Mouse (Mus musculus) heart, embryonic 12.5 days (tissue): ENCODE results near the gene Ppp1r3e. TPM values are rescaled to one million over a fixed set of nuclear protein-coding genes. Genes with fewer than 3 reads are reported as not detected.

ENCODE experiments used
- ATAC-seq: fragments of 200-750 bp; cut with Nextera tagmentation; 2 replicates; pipeline ENCODE4 v1.8.0; 2017; ENCODE audit warnings: moderate TSS enrichment, moderate library complexity; ENCODE audit not compliant: insufficient number of reproducible peaks, low FRiP score
- H3K27ac ChIP-seq: fragments of 300-500 bp; sonication (generic); 2 replicates; pipeline ENCODE4 v1.5.1; 2016; ENCODE audit warnings: mild to moderate bottlenecking, moderate library complexity; ENCODE audit not compliant: poor library complexity, severe bottlenecking
- H3K27me3 ChIP-seq: fragments of 300-500 bp; sonication (generic); replicated peaks from 2 replicates; pipeline ENCODE4 v1.6.1; 2016; ENCODE audit warnings: mild to moderate bottlenecking, moderate library complexity
- H3K36me3 ChIP-seq: fragments of 300-500 bp; sonication (generic); 2 replicates; pipeline ENCODE4 v1.6.1; 2016; ENCODE audit warnings: mild to moderate bottlenecking, moderate library complexity
- H3K4me1 ChIP-seq: fragments of 300-500 bp; sonication (generic); replicated peaks from 2 replicates; pipeline ENCODE4 v1.6.1; 2016; ENCODE audit warnings: mild to moderate bottlenecking
- H3K4me2 ChIP-seq: fragments of 300-500 bp; sonication (generic); 2 replicates; pipeline ENCODE4 v1.6.1; 2016; ENCODE audit warnings: mild to moderate bottlenecking, moderate library complexity
- H3K4me3 ChIP-seq: fragments of 300-500 bp; sonication (generic); 2 replicates; pipeline ENCODE4 v1.5.1; 2016; ENCODE audit warnings: mild to moderate bottlenecking
- H3K9ac ChIP-seq: fragments of 300-500 bp; sonication (generic); 2 replicates; pipeline ENCODE4 v1.6.1; 2016; ENCODE audit warnings: mild to moderate bottlenecking, moderate library complexity
- H3K9me3 ChIP-seq: fragments of 300-500 bp; sonication (generic); replicated peaks from 2 replicates; pipeline ENCODE4 v1.6.1; 2016; ENCODE audit warnings: mild to moderate bottlenecking, moderate library complexity
- WGBS: fragments of 180-500 bp; shearing (Covaris S2); methylation state at CpG from one replicate; pipeline ENCODE4 v1.1.7; 2016; 5-methylcytosine and 5-hydroxymethylcytosine counted together
- polyA plus RNA-seq: library from polyadenylated mRNA; unstranded; fragments of >200 nt; fragmentation: Nextera tagmentation; extraction: Ambion mirVana; gene quantifications from 2 replicates; pipeline ENCODE4 v1.2.1, GENCODE M21; 2016

Gene Ppp1r3e
- polyA plus RNA-seq, 1 experiment from 2014 or later, result 0.79 TPM

DNA sequence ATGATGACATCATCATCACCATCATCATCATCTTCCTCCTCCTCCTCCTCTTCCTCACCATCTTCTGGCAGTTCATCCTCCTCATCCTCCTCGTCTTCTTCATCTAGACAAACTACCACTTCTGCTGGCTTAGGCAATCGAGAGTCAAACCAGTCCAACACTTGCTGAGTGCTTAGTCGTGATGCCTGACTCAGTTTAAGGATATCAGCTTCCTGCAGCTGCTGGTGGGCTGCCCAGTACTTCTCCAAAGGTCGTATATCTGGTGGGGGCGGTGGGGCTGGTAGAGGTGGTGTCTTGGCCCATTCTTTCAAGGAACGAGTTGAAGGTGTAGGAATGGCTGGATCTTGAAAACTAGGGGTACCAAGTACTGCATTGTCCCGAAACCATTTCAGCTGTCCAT is 20.6 kb downstream of the Ppp1r3e start:
- WGBS, result 72% methylated on average over 7 of the region's 7 CpGs

GRCm38 (mm10) chr14:54855726-54856125 is 21.6 kb downstream of the Ppp1r3e start:
- no peak for ATAC-seq
- Histone ChIP-seq H3K9me3 (no peaks in the 10 kb centered on the region), H3K4me2 (no peak overlapping the region), H3K9ac (no peak overlapping the region), H3K27ac (no peak overlapping the region), H3K4me1 (no peaks in the 10 kb centered on the region), H3K4me3 (no peak overlapping the region), H3K36me3 (peaks cover 34% of the 10 kb centered on the region), H3K27me3 (no peaks in the 10 kb centered on the region)
- WGBS, result 90% methylated on average over 3 of the region's 3 CpGs

More for the DNA sequence above, 20.6 kb downstream of the Ppp1r3e start:
- Histone ChIP-seq H3K9ac (no peak overlapping the region), H3K4me1 (no peaks in the 10 kb centered on the region), H3K4me3 (no peak overlapping the region), H3K4me2 (no peak overlapping the region), H3K36me3 (peaks cover 34% of the 10 kb centered on the region), H3K27me3 (no peaks in the 10 kb centered on the region), H3K9me3 (no peaks in the 10 kb centered on the region), H3K27ac (no peak overlapping the region)
- no peak for ATAC-seq

- no peak overlapping the region for H3K9ac ChIP-seq
Observed at GRCm38 (mm10) chr14:54843461-54843860, 33.9 kb downstream of the Ppp1r3e start.

GRCm38 (mm10) chr14:54823716-54824115 is 53.6 kb downstream of the Ppp1r3e start:
- no peak for ATAC-seq
- no peak overlapping the region for H3K4me3 ChIP-seq
- H3K36me3 ChIP-seq, result no peaks in the 10 kb centered on the region
- H3K9me3 ChIP-seq, result no peaks in the 10 kb centered on the region
- no peak overlapping the region for H3K9ac ChIP-seq
- WGBS, result 81% methylated on average over 1 of the region's 1 CpGs
- no peak overlapping the region for H3K4me2 ChIP-seq
- H3K27ac ChIP-seq, result no peak overlapping the region
- H3K4me1 ChIP-seq, result no peaks in the 10 kb centered on the region
- H3K27me3 ChIP-seq, result peaks cover 3% of the 10 kb centered on the region; the same call in 1 of the 2 replicates

More at GRCm38 (mm10) chr14:54843461-54843860, 33.9 kb downstream of the Ppp1r3e start:
- H3K4me3 ChIP-seq, result no peak overlapping the region
- peaks cover 3% of the 10 kb centered on the region; the same call in 1 of the 2 replicates for H3K27me3 ChIP-seq
- H3K4me2 ChIP-seq, result no peak overlapping the region
- H3K36me3 ChIP-seq, result no peaks in the 10 kb centered on the region
- H3K9me3 ChIP-seq, result no peaks in the 10 kb centered on the region
- H3K4me1 ChIP-seq, result no peaks in the 10 kb centered on the region
- H3K27ac ChIP-seq, result no peak overlapping the region
- 3% methylated on average over 4 of the region's 4 CpGs for WGBS
- no peak for ATAC-seq

Other genes with a start within 250 kb of the Ppp1r3e start
- not detected in 2 replicates for gene Gm17606, start 236.6 kb downstream of the Ppp1r3e start, polyA plus RNA-seq
- 3.1 and 3.3 TPM in 2 replicates for gene Cdh24, start 236.2 kb downstream of the Ppp1r3e start, polyA plus RNA-seq
- gene 1700123O20Rik, start 191.3 kb downstream of the Ppp1r3e start, polyA plus RNA-seq, result 50.3 and 57.1 TPM in 2 replicates
- 85.1 and 89.0 TPM in 2 replicates for gene Acin1, start 190.6 kb downstream of the Ppp1r3e start, polyA plus RNA-seq
- gene Gm29776, start 178.7 kb downstream of the Ppp1r3e start, polyA plus RNA-seq, result 0.21 and 0.28 TPM in 2 replicates
- not detected in 2 replicates for gene Cebpe, start 165.4 kb downstream of the Ppp1r3e start, polyA plus RNA-seq
- gene Slc7a8, start 95.6 kb downstream of the Ppp1r3e start, polyA plus RNA-seq, result 4.4 and 4.7 TPM in 2 replicates
- gene Rnf212b, start 63.4 kb downstream of the Ppp1r3e start, polyA plus RNA-seq, result not detected in 2 replicates
- gene Homez, start 6.6 kb downstream of the Ppp1r3e start, polyA plus RNA-seq, result 7.4 and 10.4 TPM in 2 replicates
- 2.3 and 2.4 TPM in 2 replicates for gene Bcl2l2, start 5.8 kb upstream of the Ppp1r3e start, polyA plus RNA-seq
- not detected in 2 replicates for gene Gm20521, start 5.9 kb upstream of the Ppp1r3e start, polyA plus RNA-seq
- gene Pabpn1, start 14.9 kb upstream of the Ppp1r3e start, polyA plus RNA-seq, result 96.3 and 101 TPM in 2 replicates
- 47.1 and 50.8 TPM in 2 replicates for gene Slc22a17, start 35.6 kb upstream of the Ppp1r3e start, polyA plus RNA-seq
- gene Efs, start 48.6 kb upstream of the Ppp1r3e start, polyA plus RNA-seq, result 15.0 and 16.7 TPM in 2 replicates
- gene Il25, start 55.1 kb upstream of the Ppp1r3e start, polyA plus RNA-seq, result not detected in 2 replicates
- 0.57 and 0.89 TPM in 2 replicates for gene Cmtm5, start 58.7 kb upstream of the Ppp1r3e start, polyA plus RNA-seq
- gene Myh6, start 89.4 kb upstream of the Ppp1r3e start, polyA plus RNA-seq, result 2,737 and 2,858 TPM in 2 replicates
- gene Gm17428, start 99.4 kb upstream of the Ppp1r3e start, polyA plus RNA-seq, result not detected in 2 replicates
- 5,583 and 5,934 TPM in 2 replicates for gene Myh7, start 117.1 kb upstream of the Ppp1r3e start, polyA plus RNA-seq
- 55.7 and 60.8 TPM in 2 replicates for gene Ngdn, start 137.9 kb upstream of the Ppp1r3e start, polyA plus RNA-seq
- gene Zfhx2, start 214.8 kb upstream of the Ppp1r3e start, polyA plus RNA-seq, result 4.4 and 4.5 TPM in 2 replicates
- 14.3 and 14.8 TPM in 2 replicates for gene Thtpa, start 217.2 kb upstream of the Ppp1r3e start, polyA plus RNA-seq
- 8.7 and 9.8 TPM in 2 replicates for gene Ap1g2, start 229.0 kb upstream of the Ppp1r3e start, polyA plus RNA-seq
- gene Jph4, start 239.4 kb upstream of the Ppp1r3e start, polyA plus RNA-seq, result 0.09 and 0.18 TPM in 2 replicates